Mouse (Mus musculus): ENCODE measurements around the gene Matn4. TPM values are rescaled to one million over a fixed set of nuclear protein-coding genes. Genes with fewer than 3 reads are reported as not detected.
"Not testable (repeated sequence)": the region's sequence is repeated elsewhere in the genome, so short reads cannot be mapped to it uniquely, and the experiment has no call there.

Matn4 gene
- polyA plus RNA-seq, 1 experiment = 0.88 TPM

DNA sequence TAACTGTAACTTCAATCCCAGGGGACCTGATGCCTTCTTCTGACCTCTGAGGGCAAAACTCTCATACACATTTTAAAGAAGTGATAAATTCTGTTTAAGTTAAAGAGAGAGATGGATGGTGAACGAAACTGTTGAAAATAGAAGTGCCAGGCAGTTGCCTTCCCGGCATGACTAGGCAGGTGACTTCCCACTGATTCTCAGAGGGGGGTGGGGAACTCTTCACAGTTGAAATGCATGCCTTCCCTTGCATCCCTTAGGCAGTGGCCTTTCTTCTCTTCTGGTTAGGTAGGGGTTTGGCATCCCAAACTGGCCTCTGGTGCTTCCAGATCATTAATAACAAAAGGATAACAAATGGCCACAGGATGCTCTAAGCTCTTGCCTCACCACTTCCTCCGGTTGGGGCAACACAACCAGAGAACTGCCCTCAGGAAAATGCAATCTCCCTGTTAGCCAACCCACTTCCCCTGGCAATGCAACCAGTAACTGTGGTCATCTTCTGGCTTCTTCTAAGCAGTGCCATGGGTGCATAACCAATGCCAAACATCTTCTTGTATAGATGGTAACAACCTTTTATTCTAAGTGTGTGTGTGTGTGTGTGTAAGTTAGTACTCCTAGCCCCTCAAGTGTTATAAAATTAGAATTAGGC, 32.4 kb downstream of the Matn4 start:
- DNase-seq (ENCODE audit: low read depth) = peak; percentile 82

DNA sequence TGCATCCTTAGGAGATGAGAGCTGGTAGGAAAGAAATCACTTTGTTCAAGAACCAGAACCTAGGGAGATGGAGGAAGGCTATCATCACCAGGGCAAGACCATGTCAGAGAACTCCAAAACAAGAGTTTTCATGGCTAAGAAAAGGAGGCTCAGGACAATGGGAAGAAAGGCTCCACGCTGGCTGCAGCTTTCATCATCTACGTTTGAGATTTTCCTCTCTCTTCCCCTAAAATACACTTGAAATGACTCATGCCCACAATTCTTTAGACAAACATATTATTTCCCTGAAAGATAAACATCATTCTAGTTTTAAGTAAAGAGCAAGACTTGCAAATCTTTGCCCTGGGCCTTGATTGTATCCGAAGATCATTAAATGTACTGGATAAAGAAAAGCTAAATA, 33.6 kb downstream of the Matn4 start:
- no peak for DNase-seq (ENCODE audit: low read depth)

GRCm38 (mm10) chr2:164368620-164369105, 36.3 kb downstream of the Matn4 start:
- no peak for DNase-seq (ENCODE audit: low read depth)

GRCm38 (mm10) chr2:164366947-164367346, 38.0 kb downstream of the Matn4 start:
- no peak for DNase-seq (ENCODE audit: low read depth)

- no peak for DNase-seq (ENCODE audit: low read depth)
These were observed 43.8 kb downstream of the Matn4 start for GRCm38 (mm10) chr2:164360974-164361657.

GRCm38 (mm10) chr2:164359668-164360067, 45.3 kb downstream of the Matn4 start:
- DNase-seq (ENCODE audit: low read depth) = no peak

DNA sequence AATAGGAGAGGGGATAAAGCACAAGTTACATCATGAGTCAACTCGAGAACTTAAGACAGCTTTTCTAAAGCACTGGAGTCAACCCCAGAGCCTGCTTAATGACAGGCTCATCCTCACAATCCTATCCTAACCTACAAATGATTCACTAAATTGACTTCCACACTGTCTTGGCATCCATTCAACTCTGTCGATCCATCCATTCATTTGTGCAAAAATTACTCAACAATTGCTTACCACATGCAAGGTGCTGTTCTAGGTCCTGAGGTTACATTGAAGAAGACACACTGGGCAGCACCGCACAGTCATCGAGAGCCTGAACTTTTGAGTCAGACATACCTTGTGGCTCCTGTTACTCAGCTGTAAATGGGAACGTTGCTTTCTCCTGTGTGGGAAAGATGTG, 45.9 kb downstream of the Matn4 start:
- no peak for DNase-seq (ENCODE audit: low read depth)

DNA sequence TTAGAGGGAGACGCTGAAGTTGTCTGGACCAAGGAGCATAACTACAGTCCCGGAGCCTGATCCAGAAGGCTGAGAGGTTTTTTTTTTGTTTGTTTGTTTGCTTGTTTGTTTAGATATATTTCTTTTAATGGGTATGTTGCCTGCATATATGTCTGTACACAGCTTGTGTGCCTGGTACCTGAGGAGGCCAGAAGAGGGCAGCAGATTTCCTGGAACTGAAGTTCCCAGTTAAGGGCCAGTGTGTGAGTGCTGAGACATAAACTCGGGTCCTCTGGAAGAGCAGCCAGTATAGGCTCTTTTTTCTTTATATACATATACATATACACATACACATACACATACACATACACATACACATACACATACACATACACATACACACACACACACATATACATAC, 46.6 kb downstream of the Matn4 start:
- DNase-seq (ENCODE audit: low read depth) = no peak

DNA sequence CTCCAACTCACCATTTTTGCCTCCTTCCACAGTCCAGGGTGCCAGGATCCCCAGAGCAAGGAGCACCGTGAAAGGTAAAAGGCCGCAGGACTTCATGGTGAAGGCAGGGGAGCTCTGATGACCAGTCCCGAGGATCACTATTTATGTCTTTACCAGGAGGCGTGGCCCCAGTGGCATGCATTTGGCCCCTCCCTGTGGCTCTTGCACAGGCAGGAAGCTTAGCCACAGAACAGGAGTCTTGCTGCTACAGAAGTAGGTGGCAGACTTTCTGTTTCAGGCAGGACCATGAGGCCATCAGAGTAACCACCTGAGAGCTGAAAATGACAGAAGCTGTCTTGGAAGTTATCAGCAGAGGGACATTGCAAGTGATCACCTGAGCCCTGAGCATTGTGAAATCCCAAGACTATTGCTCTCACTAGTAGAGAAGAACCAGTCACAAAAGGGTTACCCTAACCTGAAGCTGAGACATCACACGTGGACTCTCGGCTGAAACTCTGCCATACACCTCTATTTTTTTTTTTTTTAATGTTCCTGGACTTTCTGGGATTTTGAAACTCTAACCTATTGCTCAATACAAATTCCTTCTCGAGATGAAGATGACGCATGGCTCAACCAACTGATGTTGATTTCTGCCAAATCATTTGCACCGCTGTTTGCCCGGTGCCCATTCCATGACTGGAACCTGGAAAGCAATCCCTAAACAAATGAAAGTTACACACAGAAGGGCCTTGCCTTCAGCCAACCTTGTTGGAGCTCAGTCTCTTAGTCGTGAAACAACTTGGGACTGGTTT, 48.6 kb downstream of the Matn4 start:
- DNase-seq (ENCODE audit: low read depth) = no peak

GRCm38 (mm10) chr2:164353356-164353755, 51.6 kb downstream of the Matn4 start:
- DNase-seq (ENCODE audit: low read depth) = no peak

DNA sequence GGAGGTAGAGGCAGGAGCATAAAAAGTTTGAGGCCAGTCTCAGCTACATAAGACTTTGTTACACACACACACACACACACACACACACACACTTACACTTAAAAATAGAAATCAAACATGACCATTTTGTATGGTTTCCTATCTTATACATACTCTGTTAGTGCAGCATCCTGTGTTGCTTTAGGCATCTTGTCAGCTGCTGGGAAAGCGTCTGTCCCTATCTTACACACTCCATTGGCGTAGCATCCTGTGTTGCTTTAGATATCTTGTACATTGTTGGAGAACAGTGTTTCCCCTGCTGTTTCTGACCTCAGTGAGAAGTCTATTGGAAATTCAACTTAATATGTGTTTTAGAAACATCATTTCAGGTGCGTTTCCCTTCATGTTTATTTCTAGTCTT, 52.3 kb downstream of the Matn4 start:
- DNase-seq (ENCODE audit: low read depth) = no peak

GRCm38 (mm10) chr2:164348980-164349379, 56.0 kb downstream of the Matn4 start:
- DNase-seq (ENCODE audit: low read depth) = no peak

DNA sequence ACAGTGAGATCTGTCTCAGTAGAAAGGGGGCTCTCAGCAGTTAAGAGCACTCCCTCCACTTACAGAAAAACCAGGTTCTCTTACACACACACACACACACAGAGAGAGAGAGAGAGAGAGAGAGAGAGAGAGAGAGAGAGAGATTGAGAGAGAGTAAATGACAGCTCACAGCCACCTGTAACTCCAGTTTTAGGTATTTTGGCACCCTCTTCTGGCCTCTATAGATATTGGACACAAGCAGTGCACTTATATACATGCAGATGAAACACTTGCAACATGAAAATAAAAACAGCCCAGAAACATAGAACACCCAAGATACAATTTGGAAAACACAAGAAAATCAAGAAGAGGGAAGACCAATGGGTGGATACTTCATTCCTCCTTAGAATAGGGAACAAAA, 57.3 kb downstream of the Matn4 start:
- not testable (repeated sequence) for DNase-seq (ENCODE audit: low read depth)

DNA sequence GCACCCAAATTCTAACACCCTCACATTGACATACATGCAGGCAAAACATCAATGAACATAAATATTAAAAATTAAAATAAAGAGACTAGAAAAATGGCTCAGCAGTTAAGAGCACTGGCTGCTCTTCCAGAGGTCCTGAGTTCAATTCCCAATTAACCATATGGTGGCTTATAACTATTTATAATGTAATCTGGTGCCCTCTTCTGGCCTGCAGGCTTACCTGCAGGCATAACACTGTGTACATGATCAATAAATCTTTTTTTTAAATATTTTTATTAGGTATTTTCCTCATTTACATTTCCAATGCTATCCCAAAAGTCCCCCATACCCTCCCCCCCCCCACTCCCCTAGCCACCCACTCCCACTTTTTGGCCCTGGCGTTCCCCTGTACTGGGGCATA, 61.2 kb downstream of the Matn4 start:
- DNase-seq (ENCODE audit: low read depth) = not testable (repeated sequence)

Other genes with a start within 250 kb of the Matn4 start
- gene Kcns1, start 234.0 kb downstream of the Matn4 start, polyA plus RNA-seq (2012; rRNA removed) = 0.46 and 2.2 TPM in 2 replicates
- 0.07 TPM in 1 of 2 replicates, not detected in the other for gene Wfdc5, start 222.4 kb downstream of the Matn4 start, polyA plus RNA-seq (2012; rRNA removed)
- 0.81 TPM in 1 of 2 replicates, not detected in the other for gene Wfdc12, start 214.6 kb downstream of the Matn4 start, polyA plus RNA-seq (2012; rRNA removed)
- 0.63 and 1.6 TPM in 2 replicates for gene Wfdc15a, start 205.0 kb downstream of the Matn4 start, polyA plus RNA-seq (2012; rRNA removed)
- 420 and 765 TPM in 2 replicates for gene Wfdc15b, start 183.5 kb downstream of the Matn4 start, polyA plus RNA-seq (2012; rRNA removed)
- 4.1 TPM in 1 of 2 replicates, not detected in the other for gene Svs2, start 166.7 kb downstream of the Matn4 start, polyA plus RNA-seq (2012; rRNA removed)
- 0.69 TPM in 1 of 2 replicates, not detected in the other for gene Svs3b, start 148.5 kb downstream of the Matn4 start, polyA plus RNA-seq (2012; rRNA removed)
- 15.6 TPM in 1 of 2 replicates, not detected in the other for gene Svs4, start 126.7 kb downstream of the Matn4 start, polyA plus RNA-seq (2012; rRNA removed)
- gene Svs3a, start 115.9 kb downstream of the Matn4 start, polyA plus RNA-seq (2012; rRNA removed) = 3.0 TPM in 1 of 2 replicates, not detected in the other
- 0.27 TPM in 1 of 2 replicates, not detected in the other for gene Svs6, start 88.4 kb downstream of the Matn4 start, polyA plus RNA-seq (2012; rRNA removed)
- gene Svs5, start 72.4 kb downstream of the Matn4 start, polyA plus RNA-seq (2012; rRNA removed) = 32.6 TPM in 1 of 2 replicates, not detected in the other
- gene Slpi, start 16.1 kb downstream of the Matn4 start, polyA plus RNA-seq (2012; rRNA removed) = 73.0 and 86.1 TPM in 2 replicates
- gene Rbpjl, start 2.0 kb downstream of the Matn4 start, polyA plus RNA-seq (2012; rRNA removed) = 0.03 TPM in 2 replicates
- gene Sdc4, start 38.7 kb upstream of the Matn4 start, polyA plus RNA-seq (2012; rRNA removed) = 18.0 and 19.6 TPM in 2 replicates
- gene Sys1, start 51.8 kb upstream of the Matn4 start, polyA plus RNA-seq (2012; rRNA removed) = 94.8 and 100 TPM in 2 replicates
- 21.8 and 25.0 TPM in 2 replicates for gene Gm20458, start 55.8 kb upstream of the Matn4 start, polyA plus RNA-seq (2012; rRNA removed)
- not detected in 2 replicates for gene Trp53tg5, start 68.6 kb upstream of the Matn4 start, polyA plus RNA-seq (2012; rRNA removed)
- gene Dbndd2, start 80.9 kb upstream of the Matn4 start, polyA plus RNA-seq (2012; rRNA removed) = 24.8 and 29.5 TPM in 2 replicates
- 97.9 and 128 TPM in 2 replicates for gene Pigt, start 92.4 kb upstream of the Matn4 start, polyA plus RNA-seq (2012; rRNA removed)
- gene Wfdc2, start 157.3 kb upstream of the Matn4 start, polyA plus RNA-seq (2012; rRNA removed) = 12.1 and 16.0 TPM in 2 replicates
- gene Spint3, start 168.3 kb upstream of the Matn4 start, polyA plus RNA-seq (2012; rRNA removed) = 317 and 597 TPM in 2 replicates
- 94.1 and 109 TPM in 2 replicates for gene Wfdc6a, start 180.3 kb upstream of the Matn4 start, polyA plus RNA-seq (2012; rRNA removed)
- 211 and 222 TPM in 2 replicates for gene Eppin, start 188.4 kb upstream of the Matn4 start, polyA plus RNA-seq (2012; rRNA removed)
- gene Wfdc6b, start 208.4 kb upstream of the Matn4 start, polyA plus RNA-seq (2012; rRNA removed) = 159 and 208 TPM in 2 replicates
- gene Wfdc8, start 208.5 kb upstream of the Matn4 start, polyA plus RNA-seq (2012; rRNA removed) = 341 and 347 TPM in 2 replicates
- gene Wfdc16, start 233.6 kb upstream of the Matn4 start, polyA plus RNA-seq (2012; rRNA removed) = 238 and 428 TPM in 2 replicates

All from gonadal fat pad, adult 2 months (tissue).